Mouse (Mus musculus) c-Kit-positive CD71-positive TER-119-positive erythroid progenitor cells, embryonic 14.5 days (primary cell): ENCODE measurements around the gene Npm3.

ENCODE experiments used
- DNase-seq: peaks from one replicate; pipeline ENCODE4 v3.0.0-alpha.2; 2013; ENCODE audit warnings: low spot score

The Npm3 gene

DNA sequence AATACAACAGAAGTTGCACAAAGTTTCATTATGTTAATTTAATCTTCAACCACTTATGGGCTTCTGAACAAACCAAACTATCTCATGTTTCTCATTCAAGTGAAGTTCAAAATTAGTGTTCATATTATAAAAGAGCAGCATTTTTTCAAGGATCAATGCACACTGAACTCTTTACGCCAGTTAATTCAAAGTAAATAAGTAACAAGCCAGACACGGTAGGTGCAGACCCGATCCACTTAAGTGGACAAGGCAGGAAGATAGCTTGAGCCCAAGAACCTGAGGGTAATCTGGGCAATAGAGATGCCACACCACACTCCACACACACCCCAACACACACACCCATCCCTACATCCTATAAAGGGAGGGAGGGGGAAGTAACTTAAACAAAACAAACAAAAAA is 4.2 kb upstream of the Npm3 start:
- no peak for DNase-seq

DNA sequence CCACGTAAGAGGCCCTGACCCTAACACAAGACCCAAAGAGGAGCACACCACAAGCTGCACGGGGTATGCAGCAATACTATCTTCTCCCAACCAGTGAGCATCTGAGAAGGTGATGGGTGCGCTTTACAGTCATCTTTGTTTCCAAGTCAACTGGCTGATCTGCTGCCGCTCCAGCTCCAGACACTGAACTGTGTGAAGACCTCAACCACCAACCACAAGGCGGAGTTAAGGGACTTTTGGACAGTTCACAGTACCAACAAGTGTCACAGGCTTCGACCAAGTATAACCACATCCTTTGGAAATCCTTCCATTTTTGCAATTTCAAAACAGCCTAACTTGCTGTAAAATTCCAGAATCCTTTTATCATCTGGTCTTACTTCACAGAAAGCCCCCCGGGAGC is 2.5 kb upstream of the Npm3 start:
- DNase-seq, result no peak

DNA sequence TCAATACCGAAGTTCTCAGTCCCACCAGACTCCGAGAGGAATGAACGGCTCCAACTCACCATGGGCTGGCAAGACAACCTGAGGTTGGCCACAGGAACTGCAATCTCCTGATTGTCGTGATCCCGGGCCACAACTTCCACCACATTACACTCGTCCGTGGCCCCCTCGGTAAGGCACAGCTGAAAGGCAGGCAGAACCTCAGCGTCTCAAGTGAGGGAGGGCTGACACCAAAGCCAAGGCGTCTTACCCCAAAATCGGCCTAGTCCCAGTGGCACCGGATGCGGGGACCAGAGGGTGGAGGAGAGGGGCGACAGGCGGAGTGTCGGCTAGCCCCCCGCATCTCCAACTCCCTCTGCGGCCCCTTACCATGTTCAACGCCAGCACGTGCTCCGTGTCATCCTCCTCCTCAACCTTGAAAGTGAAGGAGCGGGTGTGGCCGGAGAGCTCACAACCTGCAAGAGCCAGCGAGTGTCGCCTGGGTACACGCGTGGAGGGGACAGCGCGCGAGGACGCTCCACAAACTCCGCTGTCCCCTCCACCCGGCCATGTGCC is 624 bp downstream of the Npm3 start:
- no peak for DNase-seq

DNA sequence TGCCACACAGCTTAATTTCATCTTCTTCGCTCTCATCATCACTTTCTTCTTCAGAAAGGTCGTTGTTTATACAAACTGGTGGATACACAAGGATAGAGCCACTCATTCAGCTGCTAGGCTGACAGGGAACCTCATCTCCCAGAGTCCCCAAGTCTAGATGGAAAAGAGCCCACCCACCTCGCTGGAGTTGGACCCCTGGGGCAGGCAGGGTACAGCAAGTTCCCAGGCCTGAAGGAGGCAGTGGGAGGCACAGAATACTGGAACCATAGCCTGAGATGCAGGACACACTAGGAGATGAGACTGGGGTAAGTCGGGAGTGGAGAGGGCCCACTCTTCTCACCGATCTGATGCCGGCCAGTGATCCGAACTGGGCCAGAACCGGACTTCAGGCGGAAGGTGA is 1.2 kb downstream of the Npm3 start:
- no peak for DNase-seq

DNA sequence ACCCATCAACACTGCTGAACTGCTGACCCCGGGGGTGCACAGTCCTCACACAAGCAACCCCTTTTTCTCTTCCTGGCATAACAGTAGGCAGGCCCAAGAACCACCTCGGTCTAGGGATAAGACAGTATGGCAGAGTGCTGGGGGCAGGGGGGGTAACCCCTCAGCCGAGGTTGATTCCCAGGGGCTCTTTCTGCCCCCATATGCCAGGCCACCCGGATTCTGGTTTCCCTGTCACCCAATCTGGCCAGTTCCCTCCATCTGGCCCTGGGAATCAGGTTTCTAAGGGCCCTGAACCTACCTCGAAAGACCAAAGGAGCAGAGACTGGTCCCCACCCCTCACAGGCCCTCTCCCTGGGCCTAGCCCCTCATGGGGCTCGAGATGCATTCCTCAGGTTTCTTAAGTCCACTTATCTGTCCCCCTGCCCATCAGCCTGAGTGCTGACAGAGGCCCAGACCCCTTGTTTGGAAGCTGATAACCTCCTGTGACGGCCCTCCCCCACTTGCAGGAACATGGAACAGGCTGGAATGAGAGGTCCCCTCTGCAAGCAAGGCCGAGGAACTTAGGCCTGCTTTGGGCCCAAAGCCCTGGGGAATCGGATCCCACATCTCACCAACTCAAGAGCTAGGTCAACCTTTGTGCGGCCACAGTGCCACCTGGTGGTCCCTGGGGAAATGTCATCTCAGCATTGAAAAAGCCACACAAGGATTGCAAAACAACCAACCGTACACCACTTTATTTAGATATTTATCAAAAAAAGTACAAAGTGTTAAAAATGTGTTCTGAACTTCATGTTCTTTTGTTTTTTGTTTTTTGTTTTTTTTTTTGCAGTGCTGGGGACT is 2.1 kb downstream of the Npm3 start:
- DNase-seq, result peak; percentile 85

DNA sequence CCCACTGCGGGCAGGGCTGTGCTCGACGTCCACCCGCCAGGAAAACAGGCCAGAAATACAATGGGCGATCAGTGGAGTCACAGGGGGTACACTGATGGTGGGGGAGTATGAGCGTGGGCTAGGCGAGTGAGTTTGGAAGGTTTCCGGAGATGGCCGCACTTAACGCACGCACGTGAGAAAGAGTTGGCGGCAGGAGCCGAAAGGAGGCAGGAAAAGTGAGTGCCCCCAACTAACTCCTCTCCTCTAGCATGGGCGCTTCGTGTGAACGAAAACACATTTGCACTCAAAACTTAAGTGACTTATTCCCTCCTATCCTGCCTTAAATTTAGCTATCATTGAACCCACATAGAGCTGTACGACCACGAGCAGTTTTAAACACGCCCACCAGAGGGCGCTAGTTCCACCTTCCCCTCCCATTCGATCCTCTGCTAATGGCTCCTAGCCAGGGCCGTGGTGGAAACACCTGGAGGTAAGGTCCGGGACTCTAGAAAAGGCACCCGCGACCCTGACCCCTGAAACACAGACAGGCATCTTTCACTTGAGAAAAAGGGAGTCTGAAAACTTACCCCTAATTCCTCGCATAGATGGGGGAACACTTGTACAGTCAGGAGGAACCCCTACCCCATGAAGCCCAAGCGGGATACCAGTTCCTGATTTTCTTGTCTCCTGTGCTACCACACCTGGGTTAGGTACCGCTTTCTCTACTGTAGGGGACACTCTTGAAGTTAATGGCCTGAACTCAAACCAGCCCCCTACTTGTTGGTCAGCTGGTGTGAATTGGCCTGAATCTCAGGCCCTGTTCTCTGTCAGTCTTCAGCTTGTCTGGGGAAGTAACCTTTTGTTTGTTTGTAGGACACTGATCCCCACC is 3.0 kb downstream of the Npm3 start:
- peak; percentile 80 for DNase-seq

DNA sequence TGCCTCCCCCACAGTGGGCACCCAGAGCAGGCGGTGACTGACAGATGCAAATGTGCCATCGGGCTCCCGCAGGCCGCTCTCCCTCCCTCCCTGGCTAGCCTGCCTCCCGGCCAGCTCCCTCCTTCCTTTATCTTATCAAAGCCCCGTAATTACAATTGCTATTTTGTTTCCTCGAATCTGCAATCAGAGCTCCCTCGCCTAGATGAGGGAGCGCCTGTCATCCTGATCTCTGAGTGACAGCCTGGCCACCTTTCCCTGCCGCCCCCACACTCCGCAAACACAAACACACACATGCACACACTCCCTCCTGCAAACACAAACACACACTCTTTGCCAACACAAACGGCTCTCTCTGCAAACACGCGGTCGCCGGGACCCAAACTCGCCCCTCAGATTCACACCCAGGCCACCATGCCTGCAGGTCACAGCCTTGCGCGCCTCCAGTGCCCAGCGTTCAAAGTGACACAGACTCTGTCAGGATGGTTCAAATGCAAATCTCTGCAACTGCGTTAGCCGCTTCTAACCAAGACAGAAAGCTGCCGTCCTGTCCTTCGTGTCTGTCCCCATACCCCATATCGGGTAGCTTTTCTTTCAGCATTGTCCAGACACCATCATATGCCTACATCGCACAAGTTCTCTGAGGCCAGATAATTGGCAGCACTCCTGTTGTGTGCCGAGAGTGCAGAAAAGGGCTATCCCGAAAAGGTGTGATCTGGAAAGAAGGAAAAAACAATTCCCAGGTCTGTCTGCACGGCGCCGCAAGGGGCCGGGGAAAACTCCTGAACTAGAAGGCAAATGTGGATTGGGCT is 3.8 kb downstream of the Npm3 start:
- DNase-seq, result no peak

DNA sequence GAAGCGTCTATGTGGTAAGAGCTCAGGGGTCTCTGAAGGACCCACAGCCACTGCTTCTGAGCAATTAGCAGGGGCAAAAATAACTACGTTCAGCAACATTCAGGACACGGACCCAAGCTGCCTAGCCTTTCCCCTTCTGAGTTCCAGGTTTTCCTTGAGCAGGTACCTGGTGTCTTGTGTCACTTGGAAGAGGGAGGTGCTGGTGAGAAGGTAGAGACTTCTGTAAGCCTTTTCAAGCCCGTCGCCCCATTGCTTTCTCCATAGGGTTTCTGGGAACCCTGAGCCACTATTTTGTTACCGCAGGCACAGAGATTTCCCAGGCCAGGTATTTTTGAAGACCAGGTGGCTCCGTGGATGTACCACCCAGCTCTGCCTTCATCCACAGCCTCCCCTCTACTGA is 5.8 kb downstream of the Npm3 start:
- no peak for DNase-seq

DNA sequence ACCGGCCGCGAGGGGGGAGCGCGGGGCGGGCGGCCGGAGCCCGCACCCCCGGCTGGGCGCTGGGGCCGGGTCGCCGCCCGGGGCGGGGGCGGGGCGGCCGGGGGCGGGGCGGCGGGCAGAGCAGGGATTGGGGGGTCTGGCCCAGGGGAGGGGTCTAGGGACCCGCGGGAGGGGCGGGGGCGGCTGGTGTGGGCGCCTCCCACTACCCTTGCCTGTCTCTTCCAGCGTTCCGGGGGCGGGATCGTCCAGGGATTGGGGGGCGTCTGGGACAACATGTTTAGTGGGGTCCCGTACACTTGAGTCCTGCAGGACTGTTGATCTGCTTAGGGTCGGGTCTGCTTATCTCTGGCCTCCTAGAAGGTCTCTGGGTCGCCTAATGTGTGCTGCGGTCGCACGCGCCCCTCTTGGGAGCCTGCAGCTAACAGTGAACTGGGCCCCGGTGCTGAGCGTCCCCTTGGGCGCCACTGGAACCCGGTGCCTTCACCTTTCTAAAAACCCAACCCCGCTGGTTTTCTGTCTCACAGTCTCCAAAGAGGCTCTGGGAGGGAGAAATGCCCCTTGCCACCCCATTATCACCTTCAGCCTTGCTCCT is 6.3 kb downstream of the Npm3 start:
- no peak for DNase-seq

DNA sequence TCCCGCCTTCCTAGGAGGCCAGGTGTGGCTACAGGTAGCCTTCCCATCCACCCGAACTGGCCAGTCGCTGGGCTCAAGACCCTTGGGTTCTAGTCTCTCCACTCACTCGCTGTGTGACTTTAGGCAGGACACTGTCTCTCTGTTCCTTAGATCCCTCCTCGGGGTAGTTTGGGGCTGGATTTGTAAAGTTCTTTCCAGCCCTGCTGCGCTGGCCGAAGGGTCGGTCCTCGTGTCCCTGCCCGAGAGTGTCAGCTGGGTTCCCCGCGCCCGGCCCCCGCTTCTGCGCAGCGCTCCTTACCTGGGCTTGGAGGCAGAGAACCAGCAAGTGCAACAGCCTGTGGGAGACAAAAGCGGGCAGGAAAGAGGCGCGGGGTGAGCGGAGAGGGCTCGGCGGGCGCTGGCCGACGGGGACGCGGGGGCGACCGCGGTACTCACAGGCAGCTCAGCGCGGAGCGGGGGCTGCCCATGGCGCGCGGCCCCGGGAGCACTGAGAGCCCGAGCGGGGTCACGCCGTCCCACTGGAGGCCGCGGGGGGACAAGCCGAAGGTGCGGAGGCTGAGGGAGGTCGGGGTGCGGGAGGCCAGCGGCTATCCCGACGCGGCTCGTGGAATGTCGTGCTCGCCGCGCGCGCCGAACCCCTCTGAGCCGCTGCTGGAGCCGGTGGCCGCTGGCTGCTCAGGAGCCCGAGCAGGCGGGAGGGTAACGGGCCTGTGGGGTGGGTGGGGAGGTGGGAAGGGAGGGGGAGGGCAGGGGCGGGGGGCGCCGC is 7.0 kb downstream of the Npm3 start, which contains the start of gene Fgf8:
Fgf8 (minus strand) TSS at position 698 of the 766 bp plus-strand sequence.
- no peak for DNase-seq

DNA sequence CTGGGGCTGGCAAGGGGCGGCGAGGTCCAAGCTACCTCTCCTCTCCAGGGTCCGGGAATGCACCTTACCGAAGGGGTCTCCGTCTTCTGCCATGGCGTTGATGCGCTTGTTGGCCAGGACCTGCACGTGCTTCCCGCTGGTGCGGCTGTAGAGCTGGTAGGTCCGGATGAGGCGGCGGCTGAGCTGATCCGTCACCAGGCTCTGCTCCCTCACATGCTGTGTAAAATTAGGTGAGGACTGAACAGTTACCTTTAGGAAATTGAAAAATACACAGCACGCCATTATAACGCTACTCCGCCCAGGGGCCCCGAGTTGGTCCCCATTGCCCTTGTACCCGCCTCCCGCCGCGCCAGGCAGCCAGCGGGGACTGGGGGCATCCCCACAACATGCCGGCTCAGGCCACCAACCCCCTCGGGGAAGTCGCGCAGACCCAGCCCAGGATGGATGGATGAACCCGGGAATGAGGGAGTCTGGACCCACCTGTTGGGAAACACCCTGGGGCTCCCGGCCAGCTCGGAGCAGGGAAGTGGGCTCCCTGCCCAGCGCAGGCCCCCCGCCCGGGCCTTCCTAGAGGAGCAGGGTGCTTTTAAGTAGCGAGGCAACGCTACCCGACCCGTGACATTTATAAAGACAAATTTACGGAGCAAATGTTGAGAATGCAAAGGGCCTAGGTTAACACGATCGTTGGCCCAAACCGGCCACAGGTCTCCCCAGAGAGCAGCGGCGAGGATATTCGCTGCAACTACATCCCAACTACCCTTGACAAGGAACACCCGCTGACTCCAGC is 7.8 kb downstream of the Npm3 start:
- DNase-seq, result no peak

DNA sequence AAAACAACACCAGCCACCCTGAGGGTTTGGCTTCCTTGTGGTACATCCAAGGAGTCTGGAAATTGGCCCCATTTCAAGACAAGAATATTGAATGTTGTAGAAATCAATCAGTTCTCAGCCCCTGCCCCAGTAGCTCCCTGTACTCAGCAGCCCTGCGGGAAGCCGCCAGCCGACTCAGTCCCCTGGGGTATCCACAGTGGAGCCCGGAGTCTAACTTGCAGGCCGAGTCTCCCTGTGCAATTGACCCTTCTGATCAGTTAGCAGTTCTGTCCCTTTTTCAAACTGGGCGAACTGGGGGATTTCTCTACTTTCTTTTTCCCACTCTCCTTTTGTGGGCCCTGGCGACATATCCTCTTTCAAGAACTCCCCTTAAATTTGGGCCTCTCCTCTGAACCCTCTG is 8.6 kb downstream of the Npm3 start:
- DNase-seq, result no peak

DNA sequence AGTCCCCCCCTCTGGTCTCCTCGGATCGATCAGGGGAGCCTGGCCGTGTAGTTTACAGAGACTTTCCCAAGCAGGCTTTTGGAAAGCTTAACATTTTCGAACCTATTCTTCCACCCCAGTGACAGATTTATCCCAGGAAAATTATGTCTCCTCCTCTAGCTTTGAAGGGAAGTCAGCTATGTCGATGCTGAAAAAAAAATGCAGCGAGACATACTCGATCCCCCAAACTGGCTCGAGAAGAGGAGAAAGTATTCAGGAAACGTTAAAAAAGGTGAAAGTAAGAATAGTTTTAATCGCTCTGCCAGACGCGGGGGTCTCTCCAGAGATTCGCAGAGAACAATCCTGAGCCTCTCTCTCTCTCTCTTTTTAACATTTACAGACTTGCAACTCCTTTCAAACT is 9.2 kb downstream of the Npm3 start:
- DNase-seq, result no peak

DNA sequence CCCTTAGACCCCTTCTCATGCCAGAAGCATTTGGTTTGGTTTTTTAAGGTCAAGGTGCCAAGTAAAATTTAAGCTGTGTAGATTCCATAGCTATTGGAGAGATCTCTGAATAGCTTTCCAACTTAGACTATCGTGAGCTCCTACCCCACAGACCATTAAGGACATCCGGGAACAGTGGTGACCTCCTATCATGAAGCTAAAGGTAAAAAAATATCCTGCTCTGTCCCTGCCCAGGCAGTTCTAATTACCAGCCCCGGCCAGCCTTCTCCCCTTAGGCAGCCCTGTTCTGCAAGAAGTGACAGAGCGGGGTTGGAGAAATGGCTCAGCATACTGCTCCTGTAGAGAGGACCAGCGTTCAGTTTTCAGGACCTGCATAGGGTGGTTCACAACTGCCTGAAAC is 10.9 kb downstream of the Npm3 start:
- no peak for DNase-seq

DNA sequence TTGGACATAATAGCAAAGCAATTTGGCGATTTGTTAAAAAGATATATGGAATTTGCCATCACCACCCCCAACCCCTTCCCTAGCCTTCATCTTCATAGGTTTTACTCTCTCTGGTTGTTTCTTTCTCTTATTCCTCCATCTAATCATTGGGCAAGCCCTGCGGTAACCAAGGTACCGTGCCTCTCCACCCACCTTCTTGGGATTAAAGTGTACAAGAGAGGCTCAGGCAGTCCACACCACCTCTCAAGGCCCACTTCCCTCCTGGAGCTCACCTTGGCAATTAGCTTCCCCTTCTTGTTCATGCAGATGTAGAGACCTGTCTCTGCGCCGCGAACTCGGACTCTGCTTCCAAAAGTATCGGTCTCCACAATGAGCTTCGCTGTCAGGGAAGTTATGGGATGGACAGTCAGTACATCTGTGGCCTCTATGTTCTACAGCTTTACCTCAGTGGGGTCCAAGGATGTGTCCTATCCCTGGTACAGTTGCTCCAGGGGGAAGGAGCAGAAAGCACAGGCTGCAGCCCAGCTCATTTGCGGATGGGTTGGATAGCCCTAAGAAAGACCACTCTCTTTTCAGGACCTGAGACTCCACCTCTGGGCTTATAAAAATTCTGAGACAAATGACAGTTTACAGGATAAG is 11.4 kb downstream of the Npm3 start:
- DNase-seq, result no peak

DNA sequence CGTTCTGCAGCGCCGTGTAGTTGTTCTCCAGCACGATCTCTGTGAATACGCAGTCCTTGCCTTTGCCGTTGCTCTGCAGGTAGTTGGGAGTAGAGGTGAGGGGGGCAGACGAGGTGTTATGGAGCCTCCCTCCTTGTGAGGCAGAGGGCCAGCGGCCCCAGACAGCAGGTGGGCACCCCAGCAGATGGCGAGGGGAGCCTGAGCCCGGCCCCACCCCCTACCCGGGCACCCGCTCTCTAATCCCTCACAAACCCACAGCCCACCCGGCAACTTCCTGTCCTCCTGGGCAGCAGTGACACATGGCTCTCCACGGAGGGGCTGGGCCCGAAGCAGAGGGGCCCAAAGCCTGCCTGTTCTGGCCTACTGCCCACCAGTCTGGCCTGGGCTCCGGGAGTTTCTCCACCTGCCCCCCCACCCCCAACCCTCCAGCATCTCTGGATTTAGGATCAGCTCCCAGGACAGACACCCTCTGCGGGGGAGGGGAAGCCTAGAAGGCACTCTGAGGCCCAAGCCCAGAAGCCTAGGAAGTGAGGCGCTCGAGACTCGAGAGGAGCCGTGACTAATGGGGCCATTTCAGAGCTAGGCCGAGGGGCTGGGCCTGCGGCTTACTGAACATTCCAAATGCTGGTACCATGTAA is 12.1 kb downstream of the Npm3 start:
- DNase-seq, result no peak

DNA sequence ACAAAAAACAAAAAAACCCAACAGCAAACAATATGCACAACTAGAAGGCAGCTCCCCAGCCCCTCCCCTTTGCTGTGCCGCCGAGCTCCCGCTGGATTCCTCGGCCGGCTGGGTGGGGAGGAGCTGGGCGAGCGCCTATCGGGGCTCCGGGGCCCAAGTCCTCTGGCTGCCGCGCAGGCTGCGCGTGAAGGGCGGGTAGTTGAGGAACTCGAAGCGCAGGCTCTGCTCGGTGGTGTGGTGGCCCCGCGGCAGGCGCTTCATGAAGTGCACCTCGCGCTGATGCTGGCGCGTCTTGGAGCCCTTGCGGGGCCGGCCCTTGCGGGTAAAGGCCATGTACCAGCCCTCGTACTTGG is 12.6 kb downstream of the Npm3 start:
- no peak for DNase-seq

DNA sequence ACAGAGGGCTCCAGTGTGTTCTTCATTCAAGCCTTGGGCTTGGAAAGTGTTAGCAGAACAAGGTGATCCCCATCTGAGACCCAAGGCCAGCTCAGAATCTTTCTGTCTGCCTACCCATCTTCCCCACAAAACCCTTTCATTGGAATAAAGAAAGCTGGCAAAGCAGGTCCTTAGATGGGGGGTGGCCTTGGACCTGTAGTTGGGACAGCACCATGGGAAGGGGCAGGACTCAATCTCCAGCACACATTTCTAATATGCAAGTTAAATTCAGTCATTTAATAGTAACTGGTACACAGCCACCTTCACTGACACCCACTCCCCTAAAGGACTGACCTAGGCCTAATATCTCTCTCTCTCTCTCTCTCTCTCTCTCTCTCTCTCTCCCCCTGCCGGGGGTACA is 13.2 kb downstream of the Npm3 start:
- DNase-seq, result no peak

DNA sequence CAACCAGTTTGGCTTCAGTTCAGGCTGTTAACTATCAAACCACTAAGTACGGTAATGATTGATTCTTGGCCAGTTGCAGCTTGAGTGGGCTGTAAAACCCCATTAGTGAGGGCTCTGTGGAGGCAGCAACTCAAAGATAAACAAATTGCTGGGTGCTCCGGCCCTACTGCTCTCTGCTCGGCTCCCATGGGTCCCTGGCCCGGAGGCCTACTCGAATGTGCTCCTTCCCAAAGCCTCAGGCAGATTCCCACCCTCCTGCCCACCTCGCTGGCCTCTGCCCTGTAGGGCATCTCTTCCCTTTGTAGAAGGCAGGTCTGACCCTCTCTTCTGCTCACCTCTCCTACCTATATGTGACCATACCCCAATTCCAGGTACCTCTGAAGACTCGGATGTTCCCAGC is 14.6 kb downstream of the Npm3 start:
- no peak for DNase-seq
